Mouse (Mus musculus) hematopoietic stem cell, adult 5-6 weeks (primary cell): ENCODE measurements around the gene Fbxl16. TPM values are rescaled to one million over a fixed set of nuclear protein-coding genes. Genes with fewer than 3 reads are reported as not detected.
A peak's percentile ranks its signal among the peaks of the same experiment; 100 is the strongest.

ENCODE experiments used
- ATAC-seq, 2 experiments: fragments of 125-278 bp in 1 of 2; replicated peaks in 1 of 2; 2 replicates each; pipeline ENCODE4 v1.8.0; 2016 to 2017; ENCODE audit warnings: inconsistent platforms in 2 of 2, mild to moderate bottlenecking in 2 of 2, moderate number of reproducible peaks in 2 of 2, low read depth in 1 of 2, moderate TSS enrichment in 1 of 2; ENCODE audit not compliant: low FRiP score in 2 of 2, poor library complexity in 2 of 2, severe bottlenecking in 2 of 2, insufficient read depth in 1 of 2, low TSS enrichment in 1 of 2
- total RNA-seq: library from RNA; stranded (forward); fragments of 172-1452, 232-1000 nt; gene quantifications from 2 replicates; pipeline ENCODE4 v1.2.3, GENCODE M21; 2017

Fbxl16 gene
- 0.06 TPM in 1 of 2 replicates, not detected in the other for total RNA-seq

GRCm38 (mm10) chr17:25808789-25809605 lies at the start of gene Fbxl16:
Gene Fbxl16 (plus strand): TSS chr17:25809085.
- no peak for ATAC-seq

- ATAC-seq, result no peak
Observed at GRCm38 (mm10) chr17:25760148-25760547, 48.7 kb upstream of the Fbxl16 start.

- no peak for ATAC-seq
Observed at GRCm38 (mm10) chr17:25761561-25761970, 47.3 kb upstream of the Fbxl16 start.

GRCm38 (mm10) chr17:25762591-25762990 lies 46.3 kb upstream of the Fbxl16 start:
- no peak for ATAC-seq

- no peak for ATAC-seq
Observed at GRCm38 (mm10) chr17:25765886-25766285, 43.0 kb upstream of the Fbxl16 start.

- no peak for ATAC-seq
Observed at GRCm38 (mm10) chr17:25769331-25769730, 39.6 kb upstream of the Fbxl16 start.

- ATAC-seq, result peak; percentile 92 to 94
Observed at GRCm38 (mm10) chr17:25773549-25774120, 35.2 kb upstream of the Fbxl16 start, which contains the start of gene Narfl. Gene Narfl (plus strand): TSS chr17:25773776.

- no peak for ATAC-seq
Observed at GRCm38 (mm10) chr17:25775318-25776062, 33.4 kb upstream of the Fbxl16 start.

- no peak for ATAC-seq
Observed at GRCm38 (mm10) chr17:25777948-25778347, 30.9 kb upstream of the Fbxl16 start.

GRCm38 (mm10) chr17:25781339-25781738 lies 27.5 kb upstream of the Fbxl16 start:
- no peak for ATAC-seq

- no peak for ATAC-seq
Observed at GRCm38 (mm10) chr17:25783086-25783485, 25.8 kb upstream of the Fbxl16 start.

GRCm38 (mm10) chr17:25783861-25784574 lies 24.9 kb upstream of the Fbxl16 start:
- no peak for ATAC-seq

- peak; percentile 86 to 88 for ATAC-seq
Observed at GRCm38 (mm10) chr17:25785281-25785745, 23.6 kb upstream of the Fbxl16 start, which contains the start of gene Haghl. Gene Haghl (minus strand): TSS chr17:25785673.

- no peak for ATAC-seq
Observed at GRCm38 (mm10) chr17:25786280-25786679, 22.6 kb upstream of the Fbxl16 start, which contains the start of gene Ccdc78. Gene Ccdc78 (plus strand): TSS chr17:25786580.

- no peak for ATAC-seq
Observed at GRCm38 (mm10) chr17:25786781-25787504, 21.9 kb upstream of the Fbxl16 start.

GRCm38 (mm10) chr17:25791320-25791842 lies 17.5 kb upstream of the Fbxl16 start:
- no peak for ATAC-seq
